Mouse (Mus musculus): ENCODE measurements at regions not wholly inside any gene's neighbourhood (a gene's known extent, or its start where the extent isn't known, plus 50 kb on each side); places are given as distances from the start of the nearest gene placed in this dataset.

DNA sequence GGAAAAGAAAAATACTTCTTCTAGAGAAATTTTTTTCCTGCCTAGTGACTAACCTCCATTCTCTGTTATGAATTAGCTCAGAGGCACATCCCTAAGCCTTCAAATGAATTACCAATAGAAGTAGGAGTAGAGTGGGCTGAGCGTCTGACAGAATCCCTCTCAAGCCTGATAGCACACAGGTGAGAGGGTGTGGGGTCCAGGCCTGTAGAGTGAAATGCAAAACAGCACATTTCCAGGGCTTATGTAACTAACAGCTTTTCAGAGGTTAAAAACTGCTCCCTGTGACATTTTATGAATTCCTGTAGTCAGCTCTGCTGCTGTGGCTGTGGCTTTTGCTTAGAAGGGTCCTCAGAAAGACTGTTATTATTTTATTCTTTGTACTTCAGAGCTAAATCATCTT lies 187.7 kb upstream of the AI593442 start:
- no peak for TF ChIP-seq POLR2A (IDR thresholded peaks at IDR 0.05; ENCODE audit: low read depth, low read length)
- no peak for TF ChIP-seq CTCF (conservative IDR thresholded peaks at IDR 0.05; ENCODE audit: insufficient read depth, insufficient read length, low read depth, low read length)
